Mouse (Mus musculus) embryonic stem cell, embryonic (primary cell): ENCODE measurements at regions not wholly inside any gene's neighbourhood (a gene's known extent, or its start where the extent isn't known, plus 50 kb on each side); places are given as distances from the start of the nearest gene placed in this dataset.
"Not testable (repeated sequence)": the region's sequence is repeated elsewhere in the genome, so short reads cannot be mapped to it uniquely, and the experiment has no call there.

Source experiments
- CTCF ChIA-PET, 4 experiments: fragments of 300-600 bp in 2 of 4; fragments of 350-600 bp in 2 of 4; sonication (Branson Sonifier 250); formaldehyde crosslinking; loops; one replicate each; lab custom pipeline; 2022; ENCODE audit warnings: inconsistent platforms in 2 of 4; lab: Charles Lee
- POLR2A ChIA-PET, 4 experiments: fragments of 300-600 bp in 2 of 4; fragments of 350-600 bp in 2 of 4; sonication (Branson Sonifier 250); formaldehyde crosslinking; loops; one replicate each; lab custom pipeline; 2022; ENCODE audit warnings: antibody characterized with exemption in 4 of 4, inconsistent platforms in 1 of 4; lab: Charles Lee

DNA sequence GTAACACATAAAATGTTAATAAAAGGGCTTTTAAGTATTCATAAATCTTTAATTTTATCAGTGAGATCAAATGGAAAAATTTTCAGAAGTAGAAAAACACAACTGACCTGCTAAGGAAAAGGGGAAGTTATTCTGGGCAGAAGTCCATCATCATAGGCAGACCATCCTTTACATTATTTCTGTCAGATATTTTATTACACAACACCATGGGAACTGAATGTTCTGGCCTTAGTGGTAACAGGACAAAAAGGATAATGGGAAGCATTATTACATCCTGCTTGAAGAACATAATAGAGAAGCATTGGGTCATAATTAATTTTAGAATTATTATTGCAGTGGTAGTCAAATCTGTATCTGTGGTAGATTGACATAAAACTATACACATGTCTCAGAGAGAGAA is 603.5 kb upstream of the Gje1 start:
- CTCF ChIA-PET, result no interaction called here
- POLR2A ChIA-PET, result no interaction called here

- POLR2A ChIA-PET, result no interaction called here
Measured at GRCm38 (mm10) chr10:15317017-15317607, 599.1 kb upstream of the Gje1 start.

DNA sequence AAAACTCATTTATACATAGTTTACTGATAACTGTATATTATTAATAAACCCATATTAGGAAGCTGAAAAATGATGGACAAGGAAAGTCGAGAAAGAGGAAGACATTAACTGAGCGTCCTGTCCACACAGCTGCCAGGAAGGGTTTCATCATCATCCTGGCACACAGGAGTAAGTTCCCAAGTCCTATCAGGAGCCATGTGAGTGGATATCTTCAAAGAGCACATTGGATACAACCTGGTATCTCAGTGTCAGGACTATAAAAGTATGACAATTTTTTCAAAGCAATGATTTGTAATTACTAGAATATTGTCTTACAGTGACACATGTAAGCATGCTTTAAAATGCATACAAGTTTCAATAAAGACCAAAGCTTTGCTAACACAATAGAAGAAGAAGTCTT is 592.6 kb upstream of the Gje1 start:
- CTCF ChIA-PET, result no interaction called here
- POLR2A ChIA-PET, result no interaction called here

More at GRCm38 (mm10) chr10:15317017-15317607, 599.1 kb upstream of the Gje1 start:
- CTCF ChIA-PET, result no interaction called here

- ChIA-PET CTCF (interaction anchor here in 1 of 4 experiments (0.7 kb wide), 1 partner anchor 1941 kb away, joined by 5 read pairs; no protein-coding TSS in a partner anchor), POLR2A (no interaction called here)
Measured at GRCm38 (mm10) chr10:15305811-15306473, 587.9 kb upstream of the Gje1 start.

DNA sequence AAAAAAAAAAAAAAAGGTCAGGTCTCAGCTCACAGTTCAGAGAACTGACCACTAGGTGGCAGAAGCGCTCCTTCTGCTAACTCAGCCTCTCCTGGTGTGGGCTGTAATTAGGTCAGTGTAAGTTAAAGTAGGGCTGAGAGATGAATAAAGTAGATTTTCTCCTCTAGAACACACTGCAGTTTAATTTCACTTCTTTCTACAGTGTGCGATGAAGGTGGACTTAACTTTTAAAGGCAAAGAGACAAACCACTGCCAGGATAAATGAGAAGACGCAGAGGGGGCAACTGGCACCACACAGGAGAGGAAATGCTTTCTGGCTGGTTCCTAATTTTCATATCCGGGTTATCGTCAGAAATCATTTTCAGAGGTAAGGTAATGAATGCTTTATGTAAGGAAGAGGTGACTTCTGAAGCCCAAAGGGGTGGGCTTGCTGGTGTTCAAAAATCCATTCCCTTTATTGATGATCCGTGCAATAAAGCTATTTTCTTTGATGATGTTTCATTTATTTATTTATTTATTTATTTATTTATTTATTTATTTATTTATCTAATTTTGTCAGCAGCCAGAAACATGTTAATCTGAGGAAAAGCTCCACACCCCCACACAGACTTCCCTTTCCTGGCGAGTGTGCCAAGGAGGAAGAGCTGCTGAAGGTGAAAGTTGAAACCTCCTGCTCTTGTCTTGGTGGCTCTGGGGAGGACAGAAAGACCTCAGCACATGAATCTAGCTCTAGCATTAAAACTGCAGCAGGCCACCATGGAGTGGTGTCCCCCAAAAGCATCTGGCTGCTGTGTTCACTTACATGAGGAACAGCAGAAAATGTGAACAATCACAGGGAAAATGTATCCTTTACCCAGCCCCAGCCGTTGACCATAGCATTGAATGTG is 582.4 kb upstream of the Gje1 start:
- POLR2A ChIA-PET, result interaction anchor here in 2 of 4 experiments (0.6 to 0.7 kb wide), 2 partner anchors 14 to 1241 kb away, joined by 3 read pairs; no protein-coding TSS in a partner anchor
- CTCF ChIA-PET, result interaction anchor here (0.5 to 1.5 kb wide), 11 partner anchors 8 to 1603 kb away, joined by 3 to 7 read pairs (median 3); no protein-coding TSS in a partner anchor

- ChIA-PET CTCF (interaction anchor here (0.6 to 1.5 kb wide), 12 partner anchors 9 to 1604 kb away, joined by 3 to 7 read pairs (median 3); no protein-coding TSS in a partner anchor), POLR2A (interaction anchor here in 1 of 4 experiments (0.6 kb wide), 2 partner anchors 331 to 821 kb away, joined by 3 read pairs; no protein-coding TSS in a partner anchor)
Measured at GRCm38 (mm10) chr10:15299331-15300198, 581.6 kb upstream of the Gje1 start.

- ChIA-PET CTCF (no interaction called here), POLR2A (no interaction called here)
Measured at GRCm38 (mm10) chr10:15297257-15297656, 579.2 kb upstream of the Gje1 start.

- POLR2A ChIA-PET, result no interaction called here
- CTCF ChIA-PET, result no interaction called here
Measured at GRCm38 (mm10) chr10:15294125-15294524, 576.1 kb upstream of the Gje1 start.

GRCm38 (mm10) chr10:15263337-15263736 is 545.3 kb upstream of the Gje1 start:
- CTCF ChIA-PET, result not testable (repeated sequence)
- POLR2A ChIA-PET, result interaction anchor here in 1 of 4 experiments (0.8 to 1.1 kb wide), 3 partner anchors 11 to 680 kb away, joined by 4 read pairs; no protein-coding TSS in a partner anchor

GRCm38 (mm10) chr10:15262282-15262681 is 544.3 kb upstream of the Gje1 start:
- CTCF ChIA-PET, POLR2A ChIA-PET: not testable (repeated sequence)

GRCm38 (mm10) chr10:15249402-15250086 is 531.5 kb upstream of the Gje1 start:
- POLR2A ChIA-PET, result interaction anchor here in 1 of 4 experiments (0.6 kb wide), 1 partner anchor 594 kb away, joined by 4 read pairs; no protein-coding TSS in a partner anchor
- CTCF ChIA-PET, result no interaction called here

DNA sequence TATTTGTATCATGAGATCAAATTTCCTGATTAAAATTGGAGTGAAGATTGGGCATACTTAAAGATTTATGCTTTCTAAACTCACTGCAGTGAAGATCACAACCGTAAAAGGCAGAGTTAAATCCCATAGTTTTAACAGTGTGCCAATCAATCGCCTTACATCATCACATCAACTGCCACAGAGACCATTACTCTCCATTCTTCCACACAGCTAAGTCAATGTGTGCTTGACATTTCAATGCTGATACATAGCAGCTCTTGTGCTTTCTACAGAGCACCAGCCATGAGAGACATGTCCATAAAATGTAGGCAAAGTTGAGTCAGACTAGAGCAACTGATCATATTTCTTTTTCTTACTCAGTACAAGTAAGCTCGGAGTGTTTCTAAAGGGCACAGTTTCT is 530.9 kb upstream of the Gje1 start:
- POLR2A ChIA-PET, result interaction anchor here in 1 of 4 experiments (0.7 kb wide), 1 partner anchor 454 kb away, joined by 6 read pairs; no protein-coding TSS in a partner anchor
- CTCF ChIA-PET, result no interaction called here

GRCm38 (mm10) chr10:15244376-15245262 is 526.6 kb upstream of the Gje1 start:
- ChIA-PET POLR2A (no interaction called here), CTCF (no interaction called here)

DNA sequence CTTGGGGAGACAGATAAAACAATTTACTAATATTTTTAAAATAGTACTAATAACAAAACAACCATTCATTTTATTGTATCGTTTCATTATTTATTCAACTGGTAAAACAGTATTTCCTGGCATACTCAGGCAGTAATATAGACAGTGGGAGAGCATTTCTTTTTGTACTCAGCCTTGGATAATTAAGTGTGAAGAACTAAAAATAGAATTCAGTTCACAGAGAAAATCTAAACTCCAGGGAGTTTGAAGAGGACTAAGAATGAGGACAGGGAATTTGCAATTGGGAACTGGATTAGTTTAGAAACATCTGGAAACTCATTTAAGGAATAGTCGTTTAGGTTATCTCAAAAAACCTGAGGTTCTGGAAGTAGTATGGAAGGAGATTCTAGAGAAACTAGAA is 525.4 kb upstream of the Gje1 start:
- CTCF ChIA-PET, result no interaction called here
- POLR2A ChIA-PET, result no interaction called here

DNA sequence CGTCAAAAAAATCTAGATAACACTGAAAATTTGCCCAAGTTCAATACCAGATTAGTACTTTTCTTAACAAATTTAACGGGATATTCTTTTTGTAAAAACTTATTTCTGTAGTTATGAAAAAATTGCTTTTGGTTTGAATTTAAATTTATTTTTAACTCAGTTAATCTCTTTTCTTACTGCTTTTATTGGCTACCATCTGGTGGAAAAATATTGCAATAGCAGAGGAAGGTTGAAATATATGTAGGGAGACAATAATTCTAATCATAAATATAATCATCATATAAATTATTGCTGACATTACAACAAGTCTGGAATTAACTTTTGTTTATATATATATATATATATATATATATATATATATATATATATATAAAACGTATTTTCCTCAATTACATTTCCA is 500.9 kb upstream of the Gje1 start:
- POLR2A ChIA-PET, result no interaction called here
- CTCF ChIA-PET, result no interaction called here

- CTCF ChIA-PET, result no interaction called here
- POLR2A ChIA-PET, result no interaction called here
Measured at GRCm38 (mm10) chr10:15179585-15179984, 461.6 kb upstream of the Gje1 start.

GRCm38 (mm10) chr10:15174421-15174820 is 456.4 kb upstream of the Gje1 start:
- CTCF ChIA-PET, result no interaction called here
- POLR2A ChIA-PET, result interaction anchor here in 1 of 4 experiments (0.7 kb wide), 1 partner anchor 693 kb away, joined by 5 read pairs; no protein-coding TSS in a partner anchor
